ENCODE assay signal across 7 mouse cellular contexts in the genomic region with DNA sequence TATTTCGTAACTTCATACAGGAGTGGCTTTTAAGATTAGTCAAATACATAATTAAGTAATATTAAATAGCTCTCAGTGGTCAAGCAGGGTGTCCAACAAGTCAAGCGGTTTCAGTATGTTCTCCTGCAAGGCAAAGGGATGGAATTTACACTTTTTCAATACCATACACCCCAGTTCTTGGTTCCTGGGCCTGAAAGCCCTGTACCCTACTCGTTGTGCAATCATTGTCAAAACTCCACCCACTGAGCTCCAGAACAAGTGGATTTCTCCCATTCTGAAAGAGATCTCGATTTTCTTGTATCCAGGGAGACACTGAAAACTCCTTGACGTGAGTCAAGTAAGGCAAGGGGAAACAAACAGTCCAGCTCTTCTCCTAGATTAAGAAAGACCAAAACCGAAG. TPM values are rescaled to one million over a fixed set of nuclear protein-coding genes. Genes with fewer than 3 reads are reported as not detected.
DNase-seq lines count a peak whose midpoint lies in the region; ATAC-seq and TF ChIP-seq lines count a peak whose summit lies in the region.

No protein-coding gene starts in this region.

- in situ Hi-C loops in ES-E14 (cut with MboI; ENCODE audit: low sequenced_read_pairs in 2 of 2, unreplicated experiment in 2 of 2): no loop called here

- H3K36me3 ChIP-seq in ES-E14 (ENCODE audit: control insufficient read depth, insufficient read depth, low read length, poor library complexity, severe bottlenecking): no peaks in the 10 kb centered on the region; the same call in 1 of the 2 replicates
- no peaks in the 10 kb centered on the region for H3K36me3 ChIP-seq in liver, embryonic 13.5 days
- no peaks in the 10 kb centered on the region for H3K36me3 ChIP-seq in neural tube, embryonic 14.5 days (ENCODE audit: control insufficient read depth, insufficient read depth, low read length)

- 43% methylated on average over 6 of the region's 6 CpGs for WGBS in liver, embryonic 13.5 days (ENCODE audit: insufficient replicate concordance)
- 43% methylated on average over 6 of the region's 6 CpGs for WGBS in neural tube, embryonic 14.5 days

- no peaks in the 10 kb centered on the region for H3K9me3 ChIP-seq in ES-E14 (ENCODE audit: control insufficient read depth, insufficient read depth, low read depth, low read length)
- H3K9me3 ChIP-seq in liver, embryonic 13.5 days (replicated peaks): no peaks in the 10 kb centered on the region
- no peaks in the 10 kb centered on the region for H3K9me3 ChIP-seq in neural tube, embryonic 14.5 days (ENCODE audit: control insufficient read depth, low read length)

- DNase-seq in 3T3-L1 (ENCODE audit: low read depth, low spot score) (peak; percentile 55), ES-E14 (ENCODE audit: low read depth, low spot score) (no peak)
- DNase-seq in heart, adult 8-10 months (ENCODE audit: low spot score): peak; percentile 0
- DNase-seq in liver, embryonic 13.5 days: no peak
- no peak for DNase-seq in left cerebral cortex, adult 11 months (ENCODE audit: low spot score)
- DNase-seq in frontal cortex, adult 2 months (ENCODE audit: extremely low spot score in 1 of 2, low spot score in 1 of 2): no peak

- no peak overlapping the region; the same call in 1 of the 2 replicates for H3K27ac ChIP-seq in ES-E14 (ENCODE audit: insufficient read depth, low read depth, low read length, poor library complexity, severe bottlenecking)
- peak overlapping the region; percentile 74 for H3K27ac ChIP-seq in liver, embryonic 13.5 days
- H3K27ac ChIP-seq in neural tube, embryonic 14.5 days (ENCODE audit: low read depth, low read length): no peak overlapping the region

- H3K4me1 ChIP-seq in ES-E14 (ENCODE audit: control insufficient read depth in 2 of 2, insufficient read depth in 2 of 2, low read length in 2 of 2, poor library complexity in 1 of 2): peaks cover 1 to 11% of the 10 kb centered on the region in 2 experiments; a peak in 1 of 4 replicates
- peaks cover 14% of the 10 kb centered on the region; the same call in 1 of the 2 replicates for H3K4me1 ChIP-seq in liver, embryonic 13.5 days (replicated peaks)
- no peaks in the 10 kb centered on the region for H3K4me1 ChIP-seq in neural tube, embryonic 14.5 days (ENCODE audit: control insufficient read depth, insufficient read depth, low read length)

- H3K4me3 ChIP-seq in ES-E14 (ENCODE audit: insufficient read depth in 1 of 2, low read depth in 1 of 2, low read length in 2 of 2, poor library complexity in 1 of 2, severe bottlenecking in 1 of 2): peak overlapping the region; percentile 83 to 99
- peak overlapping the region; percentile 71 for H3K4me3 ChIP-seq in liver, embryonic 13.5 days (replicated peaks)
- H3K4me3 ChIP-seq in neural tube, embryonic 14.5 days (ENCODE audit: low read depth, low read length): peak overlapping the region; percentile 42

- H3K9ac ChIP-seq in ES-E14 (ENCODE audit: insufficient read depth, low read depth, low read length, poor library complexity, severe bottlenecking): peak overlapping the region; percentile 99; the same call in 1 of the 2 replicates
- H3K9ac ChIP-seq in liver, embryonic 13.5 days: peak overlapping the region; percentile 77
- H3K9ac ChIP-seq in neural tube, embryonic 14.5 days (replicated peaks; ENCODE audit: low read depth, low read length): no peak overlapping the region

- no peak for ATAC-seq in liver, embryonic 13.5 days (ENCODE audit: low read depth)
- ATAC-seq in neural tube, embryonic 14.5 days (ENCODE audit: low read depth): no peak

- H3K27me3 ChIP-seq in liver, embryonic 13.5 days: no peaks in the 10 kb centered on the region
- H3K27me3 ChIP-seq in neural tube, embryonic 14.5 days (ENCODE audit: control insufficient read depth, insufficient read depth, low read length): no peaks in the 10 kb centered on the region

- peak overlapping the region; percentile 85 for H3K4me2 ChIP-seq in liver, embryonic 13.5 days
- peak overlapping the region; percentile 75 for H3K4me2 ChIP-seq in neural tube, embryonic 14.5 days (ENCODE audit: low read depth, low read length)

TF ChIP-seq in ES-E14, 5 proteins besides CTCF, POLR2A, EP300 and RAD21:
- no peak for TF ChIP-seq CHD2 (IDR thresholded peaks at IDR 0.05; ENCODE audit: low read depth, low read length)
- TF ChIP-seq ZC3H11A (IDR thresholded peaks at IDR 0.05; ENCODE audit: borderline replicate concordance, low read depth, low read length): no peak
- TF ChIP-seq HCFC1 (IDR thresholded peaks at IDR 0.05; ENCODE audit: borderline replicate concordance, insufficient read depth, low read length): no peak
- TF ChIP-seq ZNF384 (IDR thresholded peaks at IDR 0.05; ENCODE audit: low read depth, low read length): no peak
- TF ChIP-seq MAFK (IDR thresholded peaks at IDR 0.05; ENCODE audit: insufficient read depth, low read depth, low read length): no peak

RNA-seq across cellular contexts. Expression of a gene that starts 1.2 kb away (rescaled TPM):
- 36.5 and 42.4 TPM in 2 replicates for total RNA-seq in ES-E14 (2012; rRNA removed)
- total RNA-seq in heart, adult 8-10 months (2022): 1 to 10 TPM; 6.7 to 8.6 (median 8.3) TPM
- 8.6 and 10.0 TPM in 2 replicates for polyA plus RNA-seq in liver, embryonic 13.5 days (2015; fragmentation: Nextera tagmentation; extraction: Ambion mirVana)
- 13.6 and 15.0 TPM in 2 replicates for polyA plus RNA-seq in neural tube, embryonic 14.5 days (2014; fragmentation: Nextera tagmentation; extraction: Ambion mirVana)
- polyA plus RNA-seq in frontal cortex, adult 2 months (2012; rRNA removed): 16.9 and 17.3 TPM in 2 replicates

Comparison
In these comparisons a context has a peak if more than half of its experiments do, and no peak if none do; other contexts are left out.
1. DNase-seq: peak in 3T3-L1 (single experiment) and heart, adult 8-10 months (single experiment); none in ES-E14 (single experiment), liver, embryonic 13.5 days (single experiment), left cerebral cortex, adult 11 months (single experiment) and frontal cortex, adult 2 months (0 of 2).
2. Peak in every context shown above with its lines, with median percentiles within 50 percentile points of each other: H3K4me3 ChIP-seq.